In genomic region chr1:172258314-172258713, GRCm38 (mm10) we compare ENCODE assay signal across 24 mouse cellular contexts. TPM values are rescaled to one million over a fixed set of nuclear protein-coding genes. Genes with fewer than 3 reads are reported as not detected.
"Had no signal": no experiment of that assay in that cellular context is flagged by ENCODE, and none has a peak within 500 bp of the region (broad histone marks: within the 10 kb centered on the region; RNA-seq: fewer than 3 reads in every experiment).

Gene Atp1a4, minus strand, starts transcription at chr1:172258414.

- H3K4me1 ChIP-seq: stomach, embryonic 15.5 days had no signal

- H3K4me2 ChIP-seq: neural tube, embryonic 12.5 days; neural tube, embryonic 13.5 days; neural tube, embryonic 15.5 days; stomach, embryonic 15.5 days had no signal

- H3K36me3 ChIP-seq: neural tube, embryonic 12.5 days; neural tube, embryonic 13.5 days; neural tube, embryonic 15.5 days; stomach, embryonic 15.5 days had no signal

- H3K9me3 ChIP-seq: neural tube, embryonic 12.5 days; neural tube, embryonic 13.5 days; neural tube, embryonic 15.5 days; stomach, embryonic 15.5 days had no signal

- H3K27ac ChIP-seq: neural tube, embryonic 12.5 days; neural tube, embryonic 13.5 days; neural tube, embryonic 15.5 days; stomach, embryonic 15.5 days; stomach, postnatal 0 days had no signal

- H3K9ac ChIP-seq: neural tube, embryonic 12.5 days; neural tube, embryonic 13.5 days; neural tube, embryonic 15.5 days; stomach, embryonic 15.5 days had no signal

- H3K27me3 ChIP-seq: neural tube, embryonic 12.5 days; neural tube, embryonic 13.5 days; neural tube, embryonic 15.5 days; stomach, embryonic 15.5 days had no signal

- DNase-seq: retina, postnatal 1 day; right cerebral cortex, adult 18-20 months; right cerebral cortex, postnatal 14 days; right cerebral cortex, postnatal 25 days; right cerebral cortex, postnatal 4 days; spleen, adult 18-20 months; thymus, adult 18-20 months; thymus, adult 2 months; thymus, postnatal 14 days; thymus, postnatal 25 days; thymus, postnatal 36 days; thymus, postnatal 4 days had no signal

- H3K4me3 ChIP-seq: neural tube, embryonic 12.5 days; neural tube, embryonic 13.5 days; neural tube, embryonic 15.5 days; stomach, embryonic 15.5 days had no signal

RNA-seq across cellular contexts. Expression of gene Atp1a4, which starts in this region (rescaled TPM):
- total RNA-seq: neutrophil, adult 5-6 weeks had no signal
- polyA plus RNA-seq: neural tube, embryonic 12.5 days; neural tube, embryonic 13.5 days; neural tube, embryonic 14.5 days; neural tube, embryonic 15.5 days; small intestine, adult 2 months; spleen, adult 2 months; stomach, embryonic 14.5 days; stomach, embryonic 15.5 days; stomach, postnatal 0 days; thymus, postnatal 0 days; urinary bladder, adult 2 months had no signal
